Mouse (Mus musculus): ENCODE data around the gene Ipmk. TPM values are rescaled to one million over a fixed set of nuclear protein-coding genes. Genes with fewer than 3 reads are reported as not detected.

The Ipmk gene
- 10.2 and 11.7 TPM in 2 replicates for polyA plus RNA-seq (2015; fragmentation: Nextera tagmentation; extraction: Ambion mirVana)

GRCm38 (mm10) chr10:71347509-71347949 is at the start of gene Ipmk:
TSS of gene Ipmk (plus strand) at chr10:71347763.

GRCm38 (mm10) chr10:71344579-71345143 is 2.9 kb upstream of the Ipmk start, which contains the start of gene Cisd1:
TSS of gene Cisd1 (minus strand) at chr10:71344954.

Other genes with a start within 250 kb of the Ipmk start
- gene Bicc1, start 188.1 kb upstream of the Ipmk start, polyA plus RNA-seq (2015; fragmentation: Nextera tagmentation; extraction: Ambion mirVana), result 9.1 and 11.1 TPM in 2 replicates
- 37.8 and 40.3 TPM in 2 replicates for gene Tfam, start 109.5 kb upstream of the Ipmk start, polyA plus RNA-seq (2015; fragmentation: Nextera tagmentation; extraction: Ambion mirVana)
- 12.6 and 15.8 TPM in 2 replicates for gene Ube2d1, start 62.5 kb upstream of the Ipmk start, polyA plus RNA-seq (2015; fragmentation: Nextera tagmentation; extraction: Ambion mirVana)
- gene Cisd1, start 2.8 kb upstream of the Ipmk start, polyA plus RNA-seq (2015; fragmentation: Nextera tagmentation; extraction: Ambion mirVana), result 79.3 and 96.5 TPM in 2 replicates

Data from spleen, postnatal 0 days (tissue).